Mouse (Mus musculus) CH12.LX (cell line): ENCODE results near the gene Mecp2. TPM values are rescaled to one million over a fixed set of nuclear protein-coding genes. Genes with fewer than 3 reads are reported as not detected.
A peak's percentile ranks its signal among the peaks of the same experiment; 100 is the strongest.

Source experiments
- DNase-seq: peaks from one replicate; pipeline ENCODE4 v3.0.0-alpha.2; 2013; ENCODE audit errors: extremely low read depth
- H3K27ac ChIP-seq: 2 replicates; pipeline ENCODE4 v1.5.1; 2012; ENCODE audit warnings: low read depth, mild to moderate bottlenecking, control low read depth, moderate library complexity; ENCODE audit not compliant: insufficient read depth
- H3K27me3 ChIP-seq: replicated peaks from 2 replicates; pipeline ENCODE3; 2012; ENCODE audit warnings: inconsistent platforms
- H3K36me3 ChIP-seq, 2 experiments: replicated peaks in 1 of 2; 2 replicates each; pipeline versions ENCODE3 to v1.6.1; 2012; ENCODE audit warnings: inconsistent platforms in 1 of 2, low read length in 1 of 2, mild to moderate bottlenecking in 1 of 2, mixed read lengths in 1 of 2, moderate library complexity in 1 of 2; ENCODE audit not compliant: control insufficient read depth in 1 of 2, insufficient read depth in 1 of 2
- H3K4me1 ChIP-seq, 2 experiments: 2 replicates each; pipeline ENCODE4 v1.6.1; 2012; ENCODE audit warnings: inconsistent platforms in 1 of 2, moderate library complexity in 1 of 2; ENCODE audit not compliant: insufficient read depth in 2 of 2, control insufficient read depth in 1 of 2
- H3K4me2 ChIP-seq: 2 replicates; pipeline ENCODE4 v1.6.1; 2012; ENCODE audit warnings: low read depth, mild to moderate bottlenecking, control low read depth; ENCODE audit not compliant: poor library complexity, insufficient read depth, severe bottlenecking
- H3K4me3 ChIP-seq, 3 experiments: fragments of 150-350 bp in 1 of 3; sonication (generic) in 1 of 3; replicated peaks in 1 of 3; 2 replicates each; pipeline versions ENCODE3 to v1.5.1; 2011 to 2012; ENCODE audit warnings: low read depth in 2 of 3, low read length in 2 of 3, mild to moderate bottlenecking in 2 of 3, moderate library complexity in 2 of 3, control low read depth in 1 of 3, improper control_type of control experiment in 1 of 3, inconsistent platforms in 1 of 3, mixed read lengths in 1 of 3; ENCODE audit not compliant: poor library complexity in 1 of 3
- H3K79me2 ChIP-seq: replicated peaks from 2 replicates; pipeline ENCODE4 v1.6.1; 2012; ENCODE audit warnings: mild to moderate bottlenecking, moderate library complexity; ENCODE audit not compliant: control insufficient read depth, poor library complexity, insufficient read depth, severe bottlenecking; ENCODE audit errors: extremely low read depth
- H3K9ac ChIP-seq: 2 replicates; pipeline ENCODE4 v1.6.1; 2012; ENCODE audit warnings: low read depth, mild to moderate bottlenecking, control low read depth, moderate library complexity; ENCODE audit not compliant: insufficient read depth
- H3K9me3 ChIP-seq: replicated peaks from 2 replicates; pipeline ENCODE3; 2012; ENCODE audit warnings: low read length, inconsistent platforms, mixed read lengths
- BHLHE40 ChIP-seq: IDR thresholded peaks from 2 replicates; pipeline ENCODE4 v1.6.1; 2011; ENCODE audit warnings: mild to moderate bottlenecking, low read depth, low read length, improper control_type of control experiment
- CHD2 ChIP-seq: IDR thresholded peaks from 2 replicates; pipeline ENCODE4 v1.6.1; 2011; ENCODE audit warnings: low read length, improper control_type of control experiment
- CTCF ChIP-seq, 2 experiments: IDR thresholded peaks in 1 of 2; conservative IDR thresholded peaks in 1 of 2; 2 replicates each; pipeline ENCODE4 v1.5.1; 2011 to 2012; ENCODE audit warnings: low read depth in 2 of 2, low read length in 2 of 2, improper control_type of control experiment in 1 of 2, inconsistent platforms in 1 of 2, mild to moderate bottlenecking in 1 of 2, moderate library complexity in 1 of 2
- E2F4 ChIP-seq: IDR thresholded peaks from 2 replicates; pipeline ENCODE4 v1.6.1; 2011; ENCODE audit warnings: low read depth, low read length, improper control_type of control experiment; ENCODE audit not compliant: insufficient replicate concordance
- ELF1 ChIP-seq: IDR thresholded peaks from 2 replicates; pipeline ENCODE4 v1.6.1; 2014; ENCODE audit warnings: low read depth, mild to moderate bottlenecking, inconsistent platforms, low read length, improper control_type of control experiment
- EP300 ChIP-seq: IDR thresholded peaks from 2 replicates; pipeline ENCODE4 v1.6.1; 2011; ENCODE audit warnings: low read length, improper control_type of control experiment
- IRF4 ChIP-seq: IDR thresholded peaks from 2 replicates; pipeline ENCODE4 v1.6.1; 2014; ENCODE audit warnings: low read depth, mild to moderate bottlenecking, inconsistent platforms, low read length, improper control_type of control experiment
- JUN ChIP-seq: IDR thresholded peaks from 2 replicates; pipeline ENCODE4 v1.6.1; 2011; ENCODE audit warnings: low read depth, mild to moderate bottlenecking, low read length, improper control_type of control experiment, moderate library complexity; ENCODE audit not compliant: insufficient read depth
- JUND ChIP-seq: conservative IDR thresholded peaks from 2 replicates; pipeline ENCODE4 v1.6.1; 2011; ENCODE audit warnings: low read depth, low read length, improper control_type of control experiment
- MAFK ChIP-seq: IDR thresholded peaks from 2 replicates; pipeline ENCODE4 v1.6.1; 2011; ENCODE audit warnings: low read length, improper control_type of control experiment; ENCODE audit not compliant: insufficient replicate concordance
- MAX ChIP-seq: IDR thresholded peaks from 2 replicates; pipeline ENCODE4 v1.6.1; 2011; ENCODE audit warnings: low read length, improper control_type of control experiment
- MEF2A ChIP-seq: IDR thresholded peaks from 2 replicates; pipeline ENCODE4 v1.6.1; 2014; ENCODE audit warnings: low read depth, mild to moderate bottlenecking, inconsistent platforms, low read length, improper control_type of control experiment, borderline replicate concordance
- PAX5 ChIP-seq: IDR thresholded peaks from 2 replicates; pipeline ENCODE4 v1.6.1; 2012; ENCODE audit warnings: low read length, inconsistent platforms, mixed read lengths
- RCOR1 ChIP-seq: conservative IDR thresholded peaks from 2 replicates; pipeline ENCODE4 v1.6.1; 2012; ENCODE audit warnings: low read depth, mild to moderate bottlenecking, inconsistent platforms, low read length, improper control_type of control experiment
- TCF12 ChIP-seq: IDR thresholded peaks from 2 replicates; pipeline ENCODE4 v1.6.1; 2014; ENCODE audit warnings: low read depth, mild to moderate bottlenecking, inconsistent platforms, low read length, improper control_type of control experiment
- UBTF ChIP-seq: IDR thresholded peaks from 2 replicates; pipeline ENCODE4 v1.6.1; 2012; ENCODE audit warnings: low read depth, mild to moderate bottlenecking, inconsistent platforms, low read length, improper control_type of control experiment, moderate library complexity
- ZNF384 ChIP-seq: IDR thresholded peaks from 2 replicates; pipeline ENCODE4 v1.6.1; 2012; ENCODE audit warnings: low read depth, low read length, improper control_type of control experiment, inconsistent platforms
- dilution Hi-C: fragments of 300-500 bp; cut with MboI; formaldehyde crosslinking; loops from 2 replicates; pipeline ENCODE4 v1.14.3; 2020; ENCODE audit warnings: low sequenced_read_pairs; ENCODE audit not compliant: extremely low pct_unique_long_range_greater_than_20kb, extremely low pct_ligation_motif_present
- in situ Hi-C: fragments of 300-500 bp; cut with MboI; formaldehyde crosslinking; loops from 3 replicates; pipeline ENCODE4 v1.14.3; 2019; ENCODE audit warnings: low sequenced_read_pairs, low pct_ligation_motif_present, low pct_unique_long_range_greater_than_20kb, mixed read lengths
- polyA plus RNA-seq: library from polyadenylated mRNA; unstranded; fragments of >175 nt; gene quantifications from 2 replicates; pipeline ENCODE4 v1.2.1, GENCODE M21; 2012; ENCODE audit warnings: low read depth; ENCODE audit not compliant: insufficient read length
- total RNA-seq, 2 experiments: library from RNA; depleted of rRNA; stranded (reverse); fragments of 300-350 nt in 1 of 2; fragments of >200 nt in 1 of 2; gene quantifications; 2 replicates each; pipeline ENCODE4 v1.2.3; 2012 to 2014

Mecp2 gene
- total and polyA plus RNA-seq, 3 experiments, result 9.9 to 12.0 (median 12.0) TPM

DNA sequence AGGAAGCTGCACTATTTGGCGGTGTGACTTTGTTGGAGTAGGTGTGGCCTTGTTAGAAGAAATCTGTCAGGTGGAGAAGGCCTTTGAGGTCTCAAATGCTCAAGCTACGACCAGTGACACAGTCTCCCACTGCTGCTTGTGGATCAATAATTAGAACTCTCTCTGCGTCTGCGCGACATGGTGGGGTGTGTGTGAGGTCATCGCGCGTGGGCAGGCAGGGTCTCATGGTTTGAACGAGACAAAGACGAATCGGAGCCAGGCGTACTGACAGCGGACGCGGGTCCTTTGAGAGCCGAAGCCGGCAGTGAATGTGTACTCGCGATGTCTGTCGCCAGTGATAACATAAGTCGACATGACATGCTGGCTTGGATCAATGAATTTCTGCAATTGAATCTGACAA lies 128.8 kb downstream of the Mecp2 start:
- H3K4me3 ChIP-seq, result no peak overlapping the region
- no peaks in the 10 kb centered on the region for H3K27me3 ChIP-seq
- peaks cover 0 to 4% of the 10 kb centered on the region in 2 experiments; a peak in 1 of 4 replicates for H3K4me1 ChIP-seq
- TF ChIP-seq PAX5, result no peak
- no peak for TF ChIP-seq E2F4
- TF ChIP-seq CTCF (conservative IDR thresholded peaks at IDR 0.05 in 1 of 2, IDR thresholded peaks at IDR 0.05 in 1 of 2; ENCODE audit: low read depth in 2 of 2, low read length in 2 of 2), result no peak
- TF ChIP-seq ELF1, result no peak
- TF ChIP-seq TCF12, result no peak
- TF ChIP-seq UBTF, result no peak
- TF ChIP-seq MAX, result no peak
- TF ChIP-seq ZNF384, result no peak
- TF ChIP-seq MEF2A, result no peak
- TF ChIP-seq CHD2, result no peak
- no peak for DNase-seq
- no peaks in the 10 kb centered on the region for H3K79me2 ChIP-seq
- in situ Hi-C loops (no loop called here), dilution Hi-C loops (no loop called here)
- H3K27ac ChIP-seq, result no peak overlapping the region
- no peak overlapping the region for H3K9ac ChIP-seq
- no peaks in the 10 kb centered on the region for H3K36me3 ChIP-seq
- H3K9me3 ChIP-seq, result no peaks in the 10 kb centered on the region
- H3K4me2 ChIP-seq, result no peak overlapping the region

- H3K36me3 ChIP-seq, result no peaks in the 10 kb centered on the region
- dilution Hi-C loops, result no loop called here
- no peaks in the 10 kb centered on the region for H3K9me3 ChIP-seq
- no peak overlapping the region for H3K27ac ChIP-seq
- 0 out of 2 replicates have a peak, but pooled peaks have one; percentile 35 for TF ChIP-seq ZNF384
- TF ChIP-seq BHLHE40, result peak; percentile 71
- peak; percentile 80 for TF ChIP-seq IRF4
- TF ChIP-seq MAX, result peak; percentile 58; the same call in 1 of the 2 replicates
- TF ChIP-seq RCOR1, result no peak
- peak; percentile 72 for TF ChIP-seq EP300
- TF ChIP-seq MAFK, result no peak
- TF ChIP-seq JUND, result peak; percentile 73
- peak; percentile 56; the same call in 1 of the 2 replicates for TF ChIP-seq JUN
- H3K4me3 ChIP-seq, result no peak overlapping the region
- H3K27me3 ChIP-seq, result no peaks in the 10 kb centered on the region
- H3K4me1 ChIP-seq, result peaks cover 0 to 13% of the 10 kb centered on the region in 2 experiments; a peak in 1 of 4 replicates
- H3K79me2 ChIP-seq, result no peaks in the 10 kb centered on the region
- no peak overlapping the region for H3K4me2 ChIP-seq
- H3K9ac ChIP-seq, result no peak overlapping the region
- peak; percentile 30 for DNase-seq
- in situ Hi-C loops, result no loop called here
These were observed 131.5 kb downstream of the Mecp2 start for GRCm38 (mm10) chrX:74003644-74004043.
